Mouse (Mus musculus) stomach, embryonic 15.5 days (tissue): ENCODE measurements around the gene Slc2a3. TPM values are rescaled to one million over a fixed set of nuclear protein-coding genes. Genes with fewer than 3 reads are reported as not detected.
"Not testable (repeated sequence)": the region's sequence is repeated elsewhere in the genome, so short reads cannot be mapped to it uniquely, and the experiment has no call there.

Experiments used
- ATAC-seq: fragments of 200-750 bp; cut with Nextera tagmentation; 2 replicates; pipeline ENCODE4 v1.8.0; 2017; ENCODE audit warnings: low read depth, moderate number of reproducible peaks, moderate TSS enrichment; ENCODE audit not compliant: insufficient read depth, low FRiP score
- H3K27ac ChIP-seq: fragments of 300-500 bp; sonication (generic); 2 replicates; pipeline ENCODE4 v1.5.1; 2015; ENCODE audit warnings: mild to moderate bottlenecking, inconsistent platforms
- H3K27me3 ChIP-seq: fragments of 300-500 bp; sonication (generic); replicated peaks from 2 replicates; pipeline ENCODE4 v1.6.1; 2015; ENCODE audit warnings: inconsistent platforms
- H3K36me3 ChIP-seq: fragments of 300-500 bp; sonication (generic); 2 replicates; pipeline ENCODE4 v1.6.1; 2015; ENCODE audit warnings: inconsistent platforms
- H3K4me1 ChIP-seq: fragments of 300-500 bp; sonication (generic); 2 replicates; pipeline ENCODE4 v1.6.1; 2015; ENCODE audit warnings: inconsistent platforms
- H3K4me2 ChIP-seq: fragments of 300-500 bp; sonication (generic); 2 replicates; pipeline ENCODE4 v1.6.1; 2015; ENCODE audit warnings: mild to moderate bottlenecking, inconsistent platforms
- H3K4me3 ChIP-seq: fragments of 300-500 bp; sonication (generic); replicated peaks from 2 replicates; pipeline ENCODE4 v1.5.1; 2015; ENCODE audit warnings: inconsistent platforms
- H3K9ac ChIP-seq: fragments of 300-500 bp; sonication (generic); 2 replicates; pipeline ENCODE4 v1.6.1; 2015; ENCODE audit warnings: inconsistent platforms
- H3K9me3 ChIP-seq: fragments of 300-500 bp; sonication (generic); 2 replicates; pipeline ENCODE4 v1.6.1; 2016; ENCODE audit warnings: inconsistent platforms
- WGBS: fragments of 180-500 bp; shearing (Covaris S2); methylation state at CpG from one replicate; pipeline ENCODE4 v1.1.7; 2015; 5-methylcytosine and 5-hydroxymethylcytosine counted together
- microRNA-seq: library from miRNA; unstranded; fragments of <30 nt; microRNA quantifications from one replicate; pipeline ENCODE4, GENCODE M21; 2016
- polyA plus RNA-seq: library from polyadenylated mRNA; unstranded; fragments of >200 nt; fragmentation: Nextera tagmentation; extraction: Ambion mirVana; gene quantifications from 2 replicates; pipeline ENCODE4 v1.2.1, GENCODE M21; 2015

Gene Slc2a3
- polyA plus RNA-seq, 1 experiment from 2014 or later: 11.0 TPM

DNA sequence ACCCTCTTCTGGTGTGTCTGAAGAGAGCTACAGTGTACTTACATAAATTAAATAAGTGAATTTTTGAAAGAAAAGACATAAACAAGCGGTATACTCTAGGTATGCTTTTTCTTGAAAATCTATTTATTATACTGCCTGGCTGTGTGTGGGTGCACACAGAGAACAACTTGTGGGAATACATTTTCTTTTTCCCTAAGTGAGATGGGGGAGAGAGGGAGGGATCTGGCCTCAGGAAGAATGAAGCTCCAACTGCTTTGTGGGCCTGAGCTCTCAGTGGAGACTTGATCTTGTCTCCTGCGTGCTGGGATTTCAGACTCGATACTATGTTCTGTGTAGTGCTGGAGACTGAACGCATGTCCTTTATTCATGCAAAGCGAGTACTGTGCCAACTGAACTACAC, 99.6 kb downstream of the Slc2a3 start:
- H3K27me3 ChIP-seq: no peaks in the 10 kb centered on the region
- peak overlapping the region; percentile 16; the same call in 1 of the 2 replicates for H3K27ac ChIP-seq
- no peaks in the 10 kb centered on the region for H3K9me3 ChIP-seq
- no peak overlapping the region for H3K4me3 ChIP-seq
- H3K4me1 ChIP-seq: no peaks in the 10 kb centered on the region
- no peak for ATAC-seq
- WGBS: 75% methylated on average over 5 of the region's 5 CpGs
- no peak overlapping the region for H3K4me2 ChIP-seq
- no peaks in the 10 kb centered on the region for H3K36me3 ChIP-seq
- no peak overlapping the region for H3K9ac ChIP-seq

DNA sequence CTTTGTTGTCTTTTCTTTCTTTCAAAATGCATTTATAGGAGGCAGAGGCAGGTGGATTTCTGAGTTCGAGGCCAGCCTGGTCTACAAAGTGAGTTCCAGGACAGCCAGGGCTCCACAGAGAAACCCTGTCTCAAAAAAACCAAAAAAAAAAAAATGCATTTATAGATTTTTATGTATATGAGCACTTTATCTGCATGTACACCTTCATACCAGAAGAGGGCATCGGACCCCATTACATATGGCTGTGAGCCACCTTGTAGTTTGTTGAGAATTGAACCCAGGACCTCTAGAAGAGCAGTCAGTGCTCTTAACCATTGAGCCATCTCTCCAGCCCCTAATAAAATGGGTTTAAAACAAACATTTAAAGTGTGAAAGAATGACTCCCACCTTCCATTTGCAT, 101.8 kb downstream of the Slc2a3 start:
- H3K4me2 ChIP-seq, H3K9ac ChIP-seq, H3K4me1 ChIP-seq, H3K27ac ChIP-seq, H3K27me3 ChIP-seq, ATAC-seq, H3K4me3 ChIP-seq, H3K9me3 ChIP-seq, H3K36me3 ChIP-seq: not testable (repeated sequence)
- 85% methylated on average over 2 of the region's 2 CpGs for WGBS

DNA sequence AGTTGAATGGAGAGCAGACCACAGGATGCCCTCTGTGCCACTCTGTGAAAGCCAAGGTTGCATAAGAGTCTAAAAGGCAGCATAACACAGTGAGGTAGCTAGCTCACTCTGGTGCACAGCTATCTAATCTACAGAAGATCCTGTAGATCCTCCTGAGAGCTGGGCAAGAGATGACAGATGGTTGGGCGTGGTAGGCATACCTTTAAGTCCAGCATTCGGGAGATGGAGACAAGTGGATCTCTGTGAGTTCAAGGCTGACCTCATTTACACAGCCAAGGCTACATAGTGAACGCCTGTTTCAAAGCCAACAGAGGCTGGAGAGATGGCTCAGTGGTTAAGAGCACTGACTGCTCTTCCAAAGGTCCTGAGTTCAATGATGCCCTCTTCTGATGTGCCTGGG, 106.0 kb downstream of the Slc2a3 start:
- no peaks in the 10 kb centered on the region for H3K9me3 ChIP-seq
- H3K4me1 ChIP-seq: no peaks in the 10 kb centered on the region
- no peak overlapping the region for H3K4me2 ChIP-seq
- 78% methylated on average over 3 of the region's 3 CpGs for WGBS
- ATAC-seq: no peak
- H3K27me3 ChIP-seq: no peaks in the 10 kb centered on the region
- no peak overlapping the region for H3K4me3 ChIP-seq
- H3K36me3 ChIP-seq: no peaks in the 10 kb centered on the region
- H3K27ac ChIP-seq: no peak overlapping the region
- no peak overlapping the region for H3K9ac ChIP-seq

DNA sequence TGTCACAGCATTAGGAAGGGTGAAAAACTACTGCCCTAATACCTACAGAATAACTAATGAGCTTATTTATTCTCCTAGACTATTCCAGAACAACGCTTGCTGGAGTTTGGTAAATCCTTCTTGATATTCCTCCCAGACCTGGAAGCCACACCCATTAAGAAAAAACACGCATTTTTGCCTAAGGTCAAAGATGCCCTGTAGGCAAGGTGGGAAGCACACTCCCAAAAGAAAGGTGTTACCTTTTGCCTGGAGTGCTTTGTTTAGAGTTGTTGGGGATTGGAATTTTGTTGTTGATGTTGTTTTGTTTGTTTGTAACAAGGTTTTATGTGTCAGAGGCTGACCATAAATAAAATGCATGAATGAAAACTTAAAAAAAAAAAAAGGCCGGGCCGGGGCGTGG, 111.4 kb downstream of the Slc2a3 start:
- no peak overlapping the region for H3K9ac ChIP-seq
- WGBS: 80% methylated on average over 5 of the region's 5 CpGs

DNA sequence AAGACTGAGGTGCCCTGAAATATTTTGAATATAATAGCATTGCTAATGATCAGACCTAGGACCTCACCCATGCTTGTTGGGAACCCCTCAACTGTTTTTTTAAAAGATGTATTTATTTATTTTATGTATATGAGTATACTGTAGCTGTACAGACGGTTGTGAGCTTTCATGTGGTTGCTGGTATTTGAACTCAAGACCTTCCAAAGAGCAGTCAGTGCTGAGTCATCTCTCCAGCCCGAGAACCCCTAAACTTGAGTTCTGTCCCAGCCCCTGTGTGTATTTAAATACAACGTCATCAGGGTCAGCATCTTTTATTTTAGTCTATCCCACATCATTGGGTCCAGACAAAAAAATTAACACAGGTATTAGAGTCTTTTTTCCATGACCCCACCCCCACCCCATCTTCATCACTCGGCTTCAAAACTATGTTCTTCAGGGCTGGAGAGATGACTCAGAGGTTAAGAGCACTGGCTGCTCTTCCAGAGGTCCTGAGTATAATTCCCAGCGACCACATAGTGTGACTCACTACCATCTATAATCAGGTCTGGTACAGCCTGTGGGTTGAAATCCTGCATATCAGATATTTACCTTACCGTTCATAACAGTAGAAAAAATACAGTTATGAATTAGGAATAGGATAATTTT, 111.9 kb downstream of the Slc2a3 start:
- Histone ChIP-seq H3K9ac (no peak overlapping the region), H3K4me1 (no peaks in the 10 kb centered on the region), H3K4me2 (no peak overlapping the region), H3K9me3 (no peaks in the 10 kb centered on the region), H3K27ac (no peak overlapping the region), H3K4me3 (no peak overlapping the region), H3K27me3 (no peaks in the 10 kb centered on the region), H3K36me3 (no peaks in the 10 kb centered on the region)
- WGBS: 67% methylated on average over 6 of the region's 6 CpGs
- no peak for ATAC-seq

More for the DNA sequence above, 111.4 kb downstream of the Slc2a3 start:
- Histone ChIP-seq H3K36me3 (no peaks in the 10 kb centered on the region), H3K4me2 (no peak overlapping the region), H3K27me3 (no peaks in the 10 kb centered on the region), H3K4me3 (no peak overlapping the region), H3K9me3 (no peaks in the 10 kb centered on the region), H3K27ac (no peak overlapping the region), H3K4me1 (no peaks in the 10 kb centered on the region)
- ATAC-seq: no peak

DNA sequence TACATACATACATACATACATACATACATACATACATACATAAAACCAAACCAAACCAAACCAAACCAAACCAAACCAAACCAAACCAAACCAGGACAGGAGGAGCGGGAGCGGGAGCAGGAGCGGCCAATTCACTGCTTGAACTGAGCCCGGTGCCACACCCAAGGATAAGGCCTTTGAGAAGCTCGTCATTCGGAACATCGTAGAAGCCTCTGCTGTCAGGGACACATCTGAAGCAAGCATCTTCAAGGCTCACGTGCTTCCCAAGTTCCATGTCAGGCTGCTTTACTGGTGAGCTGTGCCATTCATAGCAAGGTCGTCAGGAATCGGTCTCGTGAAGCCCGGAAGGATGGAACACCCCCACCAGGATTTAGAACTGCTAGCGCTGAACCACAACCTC, 114.7 kb downstream of the Slc2a3 start:
- Histone ChIP-seq H3K27ac (no peak overlapping the region), H3K27me3 (no peaks in the 10 kb centered on the region), H3K4me2 (no peak overlapping the region), H3K4me1 (no peaks in the 10 kb centered on the region), H3K9ac (no peak overlapping the region), H3K9me3 (no peaks in the 10 kb centered on the region), H3K36me3 (no peaks in the 10 kb centered on the region), H3K4me3 (no peak overlapping the region)
- ATAC-seq: no peak
- 87% methylated on average over 13 of the region's 13 CpGs for WGBS

DNA sequence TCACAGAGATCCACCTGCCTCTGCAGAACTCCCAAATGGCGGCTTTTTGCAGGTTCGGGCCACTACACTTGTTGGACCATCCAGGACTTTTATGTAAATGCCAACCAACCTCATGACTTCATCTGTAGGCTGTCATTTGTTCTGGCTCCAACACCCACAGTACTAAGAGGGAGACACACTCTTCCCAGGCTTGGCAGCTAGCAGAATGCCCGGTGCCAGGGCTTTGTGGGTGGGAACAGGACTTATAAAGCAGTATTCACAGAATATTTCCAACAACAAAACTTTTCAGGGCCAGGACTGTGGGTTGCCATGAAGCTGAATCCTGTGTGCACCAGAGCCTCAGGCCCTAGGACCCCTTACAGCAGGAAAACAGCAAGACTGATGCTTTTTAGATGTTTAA, 118.8 kb downstream of the Slc2a3 start:
- ATAC-seq: no peak
- H3K27me3 ChIP-seq: no peaks in the 10 kb centered on the region
- 82% methylated on average over 3 of the region's 3 CpGs for WGBS
- H3K4me1 ChIP-seq: no peaks in the 10 kb centered on the region
- no peak overlapping the region for H3K27ac ChIP-seq
- H3K9ac ChIP-seq: no peak overlapping the region
- no peaks in the 10 kb centered on the region for H3K36me3 ChIP-seq
- no peak overlapping the region for H3K4me2 ChIP-seq
- H3K9me3 ChIP-seq: no peaks in the 10 kb centered on the region
- no peak overlapping the region for H3K4me3 ChIP-seq

Small RNA genes within 50 kb of the gene (microRNA-seq; reads per million reads assigned to microRNA genes)
- not detected for gene Mir7231

Other genes with a start within 250 kb of the Slc2a3 start
- gene Aicda, start 247.8 kb downstream of the Slc2a3 start, polyA plus RNA-seq: 0.13 TPM in 1 of 2 replicates, not detected in the other
- 4.5 and 5.0 TPM in 2 replicates for gene Apobec1, start 199.2 kb downstream of the Slc2a3 start, polyA plus RNA-seq
- gene Gdf3, start 191.6 kb downstream of the Slc2a3 start, polyA plus RNA-seq: 0.22 and 0.27 TPM in 2 replicates
- not detected in 2 replicates for gene Dppa3, start 175.2 kb downstream of the Slc2a3 start, polyA plus RNA-seq
- 0.08 and 0.46 TPM in 2 replicates for gene Nanog, start 94.2 kb downstream of the Slc2a3 start, polyA plus RNA-seq
- gene Foxj2, start 18.3 kb upstream of the Slc2a3 start, polyA plus RNA-seq: 5.2 and 5.8 TPM in 2 replicates
- gene C3ar1, start 54.5 kb upstream of the Slc2a3 start, polyA plus RNA-seq: 2.6 and 3.3 TPM in 2 replicates
- 54.0 and 59.4 TPM in 2 replicates for gene Necap1, start 72.8 kb upstream of the Slc2a3 start, polyA plus RNA-seq
- 4.8 and 7.6 TPM in 2 replicates for gene Clec4a1, start 120.2 kb upstream of the Slc2a3 start, polyA plus RNA-seq
- gene Clec4a3, start 150.9 kb upstream of the Slc2a3 start, polyA plus RNA-seq: 6.8 and 7.2 TPM in 2 replicates
- gene Clec4a4, start 188.7 kb upstream of the Slc2a3 start, polyA plus RNA-seq: not detected in 2 replicates
- not detected in 2 replicates for gene Clec4b1, start 248.3 kb upstream of the Slc2a3 start, polyA plus RNA-seq